Mouse (Mus musculus) layer of hippocampus, adult 2 months (tissue): ENCODE data around the gene Psmb3. TPM values are rescaled to one million over a fixed set of nuclear protein-coding genes. Genes with fewer than 3 reads are reported as not detected.
A peak's percentile ranks its signal among the peaks of the same experiment; 100 is the strongest.

Source experiments
- DNase-seq, 2 experiments: peaks; one replicate each; pipeline ENCODE4 v3.0.0; 2022; ENCODE audit warnings: low spot score in 2 of 2
- H3K27ac ChIP-seq: fragments of 200-600 bp; 2 replicates; pipeline ENCODE4 v1.8.1; 2022
- H3K4me3 ChIP-seq: fragments of 200-600 bp; 2 replicates; pipeline ENCODE4 v1.8.1; 2022; ENCODE audit warnings: mild to moderate bottlenecking
- CTCF ChIP-seq: fragments of 200-600 bp; conservative IDR thresholded peaks from 2 replicates; pipeline ENCODE4 v1.8.1; 2022; ENCODE audit warnings: antibody characterized with exemption, mild to moderate bottlenecking, moderate library complexity
- total RNA-seq, 2 experiments: library from RNA; stranded (reverse); gene quantifications; 2 replicates each; pipeline ENCODE4 v1.2.3; 2021

Psmb3 gene
- total RNA-seq, 2 experiments from 2014 or later: 128 to 133 TPM

GRCm38 (mm10) chr11:97694435-97694834 lies 8.8 kb upstream of the Psmb3 start:
- no peak overlapping the region for H3K4me3 ChIP-seq
- no peak for TF ChIP-seq CTCF
- no peak overlapping the region; the same call in 1 of the 2 replicates for H3K27ac ChIP-seq
- DNase-seq: no peak

GRCm38 (mm10) chr11:97694921-97695711 lies 8.1 kb upstream of the Psmb3 start:
- H3K27ac ChIP-seq: peak overlapping the region; percentile 53
- 0 out of 2 replicates have a peak overlapping the region, but pooled peaks have one; percentile 26 for H3K4me3 ChIP-seq
- TF ChIP-seq CTCF: no peak
- peak; percentile 58 to 61 for DNase-seq

GRCm38 (mm10) chr11:97695712-97696401 lies 7.3 kb upstream of the Psmb3 start:
- no peak for DNase-seq
- no peak for TF ChIP-seq CTCF
- H3K27ac ChIP-seq: peak overlapping the region; percentile 53
- H3K4me3 ChIP-seq: peak overlapping the region; percentile 4; the same call in 1 of the 2 replicates

GRCm38 (mm10) chr11:97696669-97697068 lies 6.5 kb upstream of the Psmb3 start:
- DNase-seq: no peak
- no peak overlapping the region for H3K27ac ChIP-seq
- H3K4me3 ChIP-seq: no peak overlapping the region
- no peak for TF ChIP-seq CTCF

GRCm38 (mm10) chr11:97697199-97697890 lies 5.9 kb upstream of the Psmb3 start:
- TF ChIP-seq CTCF: no peak
- no peak for DNase-seq
- no peak overlapping the region for H3K27ac ChIP-seq
- peak overlapping the region; percentile 80 for H3K4me3 ChIP-seq

GRCm38 (mm10) chr11:97697891-97698529 lies 5.2 kb upstream of the Psmb3 start:
- no peak for DNase-seq
- H3K27ac ChIP-seq: peak overlapping the region; percentile 87; the same call in 1 of the 2 replicates
- no peak for TF ChIP-seq CTCF
- peak overlapping the region; percentile 80 for H3K4me3 ChIP-seq

GRCm38 (mm10) chr11:97698741-97699611 lies 4.2 kb upstream of the Psmb3 start:
- Histone ChIP-seq H3K27ac (peak overlapping the region; percentile 87), H3K4me3 (peak overlapping the region; percentile 80)
- DNase-seq: peak in 1 of 2 experiments; percentile 40
- peak; percentile 56 for TF ChIP-seq CTCF

GRCm38 (mm10) chr11:97699626-97700002 lies 3.6 kb upstream of the Psmb3 start:
- Histone ChIP-seq H3K27ac (peak overlapping the region; percentile 95), H3K4me3 (peak overlapping the region; percentile 80)
- peak; percentile 72 to 81 for DNase-seq
- no peak for TF ChIP-seq CTCF

GRCm38 (mm10) chr11:97700003-97700745 lies 3.0 kb upstream of the Psmb3 start, which contains the start of gene Pcgf2:
Gene Pcgf2, minus strand, starts transcription at chr11:97700497.
- no peak for TF ChIP-seq CTCF
- Histone ChIP-seq H3K4me3 (peak within 1 kb of the TSS; percentile 80), H3K27ac (peak within 1 kb of the TSS; percentile 95)
- peak; percentile 48 to 55 for DNase-seq

- DNase-seq: no peak
- no peak for TF ChIP-seq CTCF
- H3K27ac ChIP-seq: peak overlapping the region; percentile 95
Observed at GRCm38 (mm10) chr11:97700746-97701580, 2.2 kb upstream of the Psmb3 start.

More at GRCm38 (mm10) chr11:97700746-97701580, 2.2 kb upstream of the Psmb3 start:
- peak overlapping the region; percentile 80 for H3K4me3 ChIP-seq
